Mouse (Mus musculus) myocyte (in vitro differentiated cells): ENCODE data around the gene Luzp1.

Experiments used
- CEBPB ChIP-seq: IDR thresholded peaks from 2 replicates; pipeline ENCODE4 v1.6.1; 2011; ENCODE audit warnings: mild to moderate bottlenecking, moderate library complexity; ENCODE audit not compliant: poor library complexity, insufficient read depth, severe bottlenecking
- E2F4 ChIP-seq: IDR thresholded peaks from one replicate; pipeline ENCODE4 v1.6.1; 2011; ENCODE audit warnings: mild to moderate bottlenecking, control low read depth, moderate library complexity; ENCODE audit not compliant: insufficient read depth
- MAX ChIP-seq: IDR thresholded peaks from one replicate; pipeline ENCODE4 v1.6.1; 2011; ENCODE audit warnings: low read depth, mild to moderate bottlenecking, control low read depth
- MYOD1 ChIP-seq, 3 experiments: IDR thresholded peaks; one replicate each; pipeline ENCODE4 v1.6.1; 2011; ENCODE audit warnings: control low read depth in 2 of 3, low read depth in 2 of 3, mild to moderate bottlenecking in 2 of 3, moderate library complexity in 1 of 3; ENCODE audit not compliant: insufficient read length in 2 of 3, control insufficient read depth in 1 of 3
- MYOG ChIP-seq, 3 experiments: IDR thresholded peaks; one replicate each; pipeline ENCODE4 v1.6.1; 2011; ENCODE audit warnings: control low read depth in 2 of 3, low read depth in 2 of 3, mild to moderate bottlenecking in 2 of 3; ENCODE audit not compliant: insufficient read length in 2 of 3, control insufficient read depth in 1 of 3, insufficient read depth in 1 of 3
- POLR2A ChIP-seq: IDR thresholded peaks from one replicate; pipeline ENCODE4 v1.6.1; 2011; ENCODE audit warnings: low read depth, mild to moderate bottlenecking, control low read depth, moderate library complexity; ENCODE audit not compliant: insufficient read length
- POLR2AphosphoS2 ChIP-seq: IDR thresholded peaks from one replicate; pipeline ENCODE4 v1.6.1; 2011; ENCODE audit warnings: low read depth, control low read depth; ENCODE audit not compliant: insufficient read length
- REST ChIP-seq: IDR thresholded peaks from one replicate; pipeline ENCODE4 v1.6.1; 2011; ENCODE audit warnings: mild to moderate bottlenecking, control low read depth, moderate library complexity; ENCODE audit not compliant: insufficient read depth, insufficient read length
- SRF ChIP-seq: IDR thresholded peaks from one replicate; pipeline ENCODE4 v1.6.1; 2011; ENCODE audit warnings: low read depth; ENCODE audit not compliant: control insufficient read depth, insufficient read length
- TCF12 ChIP-seq: IDR thresholded peaks from one replicate; pipeline ENCODE4 v1.6.1; 2011; ENCODE audit warnings: mild to moderate bottlenecking, control low read depth; ENCODE audit not compliant: poor library complexity, insufficient read depth, severe bottlenecking
- TCF3 ChIP-seq: IDR thresholded peaks from one replicate; pipeline ENCODE4 v1.6.1; 2011; ENCODE audit warnings: low read depth, control low read depth; ENCODE audit not compliant: insufficient read length
- USF1 ChIP-seq: IDR thresholded peaks from one replicate; pipeline ENCODE4 v1.6.1; 2011; ENCODE audit warnings: low read depth, mild to moderate bottlenecking, control low read depth, moderate library complexity

GRCm38 (mm10) chr4:136521898-136522297 lies 52.3 kb downstream of the Luzp1 start:
- TF ChIP-seq E2F4 (no peak), MAX (no peak), REST (no peak), TCF12 (no peak), USF1 (no peak), POLR2A (no peak), POLR2AphosphoS2 (no peak), CEBPB (no peak), MYOD1 (IDR thresholded peaks at IDR 0.05; ENCODE audit: control insufficient read depth in 1 of 3, insufficient read length in 2 of 3, low read depth in 2 of 3) (no peak), TCF3 (no peak), MYOG (IDR thresholded peaks at IDR 0.05; ENCODE audit: control insufficient read depth in 1 of 3, insufficient read depth in 1 of 3, insufficient read length in 2 of 3, low read depth in 2 of 3) (no peak), SRF (no peak)
